Mouse (Mus musculus): ENCODE measurements at regions not wholly inside any gene's neighbourhood (a gene's known extent, or its start where the extent isn't known, plus 50 kb on each side); places are given as distances from the start of the nearest gene placed in this dataset.

GRCm38 (mm10) chr2:167833290-167833953 is 98.4 kb upstream of the Ptpn1 start:
- Histone ChIP-seq H3K27ac (ENCODE audit: low read depth) (peak overlapping the region; percentile 39; the same call in 1 of the 2 replicates), H3K4me2 (ENCODE audit: low read length) (no peak overlapping the region; the same call in 1 of the 2 replicates), H3K36me3 (ENCODE audit: control insufficient read depth, insufficient read depth, low read length) (no peaks in the 10 kb centered on the region), H3K4me3 (ENCODE audit: low read depth, low read length) (no peak overlapping the region), H3K9me3 (ENCODE audit: control insufficient read depth, low read length) (no peaks in the 10 kb centered on the region), H3K4me1 (replicated peaks; ENCODE audit: control insufficient read depth, insufficient read depth, low read length) (peaks cover 24% of the 10 kb centered on the region; the same call in 1 of the 2 replicates), H3K27me3 (replicated peaks; ENCODE audit: control insufficient read depth, insufficient read depth, low read length) (no peaks in the 10 kb centered on the region), H3K9ac (ENCODE audit: low read length) (peak overlapping the region; percentile 8; the same call in 1 of the 2 replicates)
- 33% methylated on average over 20 of the region's 20 CpGs for WGBS
- ATAC-seq (replicated peaks; ENCODE audit: low FRiP score, low TSS enrichment, low read depth) (peak; percentile 64; the same call in 1 of the 2 replicates), DNase-seq (ENCODE audit: low spot score) (peak; percentile 71)

GRCm38 (mm10) chr2:167831076-167832039 is 100.5 kb upstream of the Ptpn1 start:
- peaks cover 22% of the 10 kb centered on the region for H3K4me1 ChIP-seq (replicated peaks; ENCODE audit: control insufficient read depth, insufficient read depth, low read length)

GRCm38 (mm10) chr2:167828258-167828657 is 103.6 kb upstream of the Ptpn1 start:
- no peak overlapping the region for H3K27ac ChIP-seq (ENCODE audit: low read depth)
- 28% methylated on average over 5 of the region's 5 CpGs for WGBS

More at GRCm38 (mm10) chr2:167831076-167832039, 100.5 kb upstream of the Ptpn1 start:
- H3K4me2 ChIP-seq (ENCODE audit: low read length), result no peak overlapping the region
- H3K36me3 ChIP-seq (ENCODE audit: control insufficient read depth, insufficient read depth, low read length), result no peaks in the 10 kb centered on the region
- DNase-seq (ENCODE audit: low spot score) (no peak), ATAC-seq (replicated peaks; ENCODE audit: low FRiP score, low TSS enrichment, low read depth) (no peak)
- H3K4me3 ChIP-seq (ENCODE audit: low read depth, low read length), result no peak overlapping the region
- 77% methylated on average over 26 of the region's 26 CpGs for WGBS
- no peaks in the 10 kb centered on the region for H3K27me3 ChIP-seq (replicated peaks; ENCODE audit: control insufficient read depth, insufficient read depth, low read length)
- H3K9me3 ChIP-seq (ENCODE audit: control insufficient read depth, low read length), result no peaks in the 10 kb centered on the region
- H3K27ac ChIP-seq (ENCODE audit: low read depth), result no peak overlapping the region
- no peak overlapping the region for H3K9ac ChIP-seq (ENCODE audit: low read length)

GRCm38 (mm10) chr2:167826922-167827703 is 104.7 kb upstream of the Ptpn1 start:
- H3K4me1 ChIP-seq (replicated peaks; ENCODE audit: control insufficient read depth, insufficient read depth, low read length), result peaks cover 25% of the 10 kb centered on the region

More at GRCm38 (mm10) chr2:167828258-167828657, 103.6 kb upstream of the Ptpn1 start:
- ATAC-seq (replicated peaks; ENCODE audit: low FRiP score, low TSS enrichment, low read depth) (no peak), DNase-seq (ENCODE audit: low spot score) (peak; percentile 65)
- no peak overlapping the region for H3K9ac ChIP-seq (ENCODE audit: low read length)
- H3K36me3 ChIP-seq (ENCODE audit: control insufficient read depth, insufficient read depth, low read length), result no peaks in the 10 kb centered on the region
- H3K4me2 ChIP-seq (ENCODE audit: low read length), result no peak overlapping the region
- H3K27me3 ChIP-seq (replicated peaks; ENCODE audit: control insufficient read depth, insufficient read depth, low read length), result no peaks in the 10 kb centered on the region
- no peak overlapping the region for H3K4me3 ChIP-seq (ENCODE audit: low read depth, low read length)
- peaks cover 26% of the 10 kb centered on the region for H3K4me1 ChIP-seq (replicated peaks; ENCODE audit: control insufficient read depth, insufficient read depth, low read length)
- no peaks in the 10 kb centered on the region for H3K9me3 ChIP-seq (ENCODE audit: control insufficient read depth, low read length)

DNA sequence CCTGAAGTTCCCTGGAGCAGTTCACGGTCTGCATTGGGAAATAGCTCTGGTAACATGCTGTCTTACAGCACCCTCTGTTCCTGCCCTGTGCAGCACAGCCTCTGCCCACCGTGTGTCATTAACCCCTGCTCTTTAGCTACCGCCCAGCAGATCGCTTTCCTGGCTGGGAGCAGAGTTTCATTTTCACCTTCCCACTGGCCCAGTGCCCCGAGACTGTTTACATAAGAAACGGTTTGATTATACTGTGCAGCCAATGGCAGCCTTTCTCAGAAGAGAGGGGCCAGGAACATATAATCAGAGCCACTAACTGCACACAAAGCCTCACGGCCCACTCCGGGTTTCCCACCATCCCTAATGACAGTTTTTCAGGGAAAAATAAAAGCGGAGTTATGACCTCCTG is 108.3 kb upstream of the Ptpn1 start:
- no peaks in the 10 kb centered on the region for H3K36me3 ChIP-seq (ENCODE audit: control insufficient read depth, insufficient read depth, low read length)
- WGBS, result 6% methylated on average over 9 of the region's 9 CpGs
- H3K27me3 ChIP-seq (replicated peaks; ENCODE audit: control insufficient read depth, insufficient read depth, low read length), result no peaks in the 10 kb centered on the region
- H3K9me3 ChIP-seq (ENCODE audit: control insufficient read depth, low read length), result no peaks in the 10 kb centered on the region
- DNase-seq (ENCODE audit: low spot score) (peak; percentile 81), ATAC-seq (replicated peaks; ENCODE audit: low FRiP score, low TSS enrichment, low read depth) (peak; percentile 77)
- H3K9ac ChIP-seq (ENCODE audit: low read length), result no peak overlapping the region
- peaks cover 31% of the 10 kb centered on the region for H3K4me1 ChIP-seq (replicated peaks; ENCODE audit: control insufficient read depth, insufficient read depth, low read length)
- H3K4me3 ChIP-seq (ENCODE audit: low read depth, low read length), result no peak overlapping the region
- peak overlapping the region; percentile 93 for H3K27ac ChIP-seq (ENCODE audit: low read depth)
- peak overlapping the region; percentile 16; the same call in 1 of the 2 replicates for H3K4me2 ChIP-seq (ENCODE audit: low read length)

More at GRCm38 (mm10) chr2:167826922-167827703, 104.7 kb upstream of the Ptpn1 start:
- DNase-seq (ENCODE audit: low spot score) (no peak), ATAC-seq (replicated peaks; ENCODE audit: low FRiP score, low TSS enrichment, low read depth) (no peak)
- Histone ChIP-seq H3K27me3 (replicated peaks; ENCODE audit: control insufficient read depth, insufficient read depth, low read length) (no peaks in the 10 kb centered on the region), H3K9me3 (ENCODE audit: control insufficient read depth, low read length) (no peaks in the 10 kb centered on the region), H3K36me3 (ENCODE audit: control insufficient read depth, insufficient read depth, low read length) (no peaks in the 10 kb centered on the region), H3K4me3 (ENCODE audit: low read depth, low read length) (no peak overlapping the region), H3K4me2 (ENCODE audit: low read length) (no peak overlapping the region), H3K9ac (ENCODE audit: low read length) (no peak overlapping the region), H3K27ac (ENCODE audit: low read depth) (no peak overlapping the region)
- WGBS, result 58% methylated on average over 12 of the region's 12 CpGs

GRCm38 (mm10) chr2:167823044-167823443 is 108.8 kb upstream of the Ptpn1 start:
- Histone ChIP-seq H3K36me3 (ENCODE audit: control insufficient read depth, insufficient read depth, low read length) (no peaks in the 10 kb centered on the region), H3K4me3 (ENCODE audit: low read depth, low read length) (no peak overlapping the region), H3K27me3 (replicated peaks; ENCODE audit: control insufficient read depth, insufficient read depth, low read length) (no peaks in the 10 kb centered on the region), H3K4me2 (ENCODE audit: low read length) (no peak overlapping the region), H3K9me3 (ENCODE audit: control insufficient read depth, low read length) (no peaks in the 10 kb centered on the region), H3K9ac (ENCODE audit: low read length) (no peak overlapping the region), H3K27ac (ENCODE audit: low read depth) (peak overlapping the region; percentile 93), H3K4me1 (replicated peaks; ENCODE audit: control insufficient read depth, insufficient read depth, low read length) (peaks cover 30% of the 10 kb centered on the region)
- ATAC-seq (replicated peaks; ENCODE audit: low FRiP score, low TSS enrichment, low read depth), result no peak
- DNase-seq (ENCODE audit: low spot score), result no peak
- WGBS, result 88% methylated on average over 3 of the region's 3 CpGs

DNA sequence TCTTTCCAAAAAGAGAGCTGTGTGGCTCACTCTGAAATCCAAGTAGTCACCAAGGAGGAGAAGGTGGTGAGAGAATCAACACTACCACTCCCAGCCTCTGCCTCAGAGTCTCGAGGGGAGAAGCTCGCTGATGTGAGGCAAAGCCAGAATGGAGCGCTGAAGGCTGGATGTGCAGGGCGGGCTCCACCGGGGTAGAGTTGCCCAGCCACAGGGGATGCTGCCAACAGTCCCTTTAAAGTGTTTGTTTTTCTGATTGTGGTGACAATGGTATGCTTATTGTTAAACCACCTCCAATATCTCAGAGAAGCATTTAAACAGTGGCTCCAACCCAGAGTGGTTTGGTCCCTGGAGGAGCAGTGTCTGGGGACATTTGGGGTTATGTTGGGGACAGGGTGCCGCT is 110.7 kb upstream of the Ptpn1 start:
- Histone ChIP-seq H3K4me2 (ENCODE audit: low read length) (no peak overlapping the region), H3K4me3 (ENCODE audit: low read depth, low read length) (no peak overlapping the region), H3K9ac (ENCODE audit: low read length) (no peak overlapping the region), H3K4me1 (replicated peaks; ENCODE audit: control insufficient read depth, insufficient read depth, low read length) (peaks cover 33% of the 10 kb centered on the region), H3K9me3 (ENCODE audit: control insufficient read depth, low read length) (no peaks in the 10 kb centered on the region), H3K36me3 (ENCODE audit: control insufficient read depth, insufficient read depth, low read length) (no peaks in the 10 kb centered on the region), H3K27me3 (replicated peaks; ENCODE audit: control insufficient read depth, insufficient read depth, low read length) (no peaks in the 10 kb centered on the region), H3K27ac (ENCODE audit: low read depth) (peak overlapping the region; percentile 47; the same call in 1 of the 2 replicates)
- ATAC-seq (replicated peaks; ENCODE audit: low FRiP score, low TSS enrichment, low read depth) (no peak), DNase-seq (ENCODE audit: low spot score) (no peak)
- WGBS, result 79% methylated on average over 6 of the region's 6 CpGs

GRCm38 (mm10) chr2:167818799-167819198 is 113.1 kb upstream of the Ptpn1 start:
- DNase-seq (ENCODE audit: low spot score) (no peak), ATAC-seq (replicated peaks; ENCODE audit: low FRiP score, low TSS enrichment, low read depth) (no peak)
- Histone ChIP-seq H3K27ac (ENCODE audit: low read depth) (peak overlapping the region; percentile 73), H3K4me1 (replicated peaks; ENCODE audit: control insufficient read depth, insufficient read depth, low read length) (peaks cover 15% of the 10 kb centered on the region), H3K27me3 (replicated peaks; ENCODE audit: control insufficient read depth, insufficient read depth, low read length) (no peaks in the 10 kb centered on the region), H3K36me3 (ENCODE audit: control insufficient read depth, insufficient read depth, low read length) (no peaks in the 10 kb centered on the region), H3K4me2 (ENCODE audit: low read length) (no peak overlapping the region), H3K9me3 (ENCODE audit: control insufficient read depth, low read length) (no peaks in the 10 kb centered on the region), H3K4me3 (ENCODE audit: low read depth, low read length) (no peak overlapping the region), H3K9ac (ENCODE audit: low read length) (no peak overlapping the region)
- 46% methylated on average over 10 of the region's 10 CpGs for WGBS
